Mouse (Mus musculus) brain, embryonic 14.5 days (tissue): ENCODE measurements around the gene Gmpr.

ENCODE experiments used
- CTCF ChIP-seq: fragments of 200-500 bp; IDR thresholded peaks from 2 replicates; pipeline ENCODE4 v1.5.1; 2012; ENCODE audit warnings: inconsistent platforms, mild to moderate bottlenecking, moderate library complexity, borderline replicate concordance; ENCODE audit not compliant: insufficient read depth, insufficient read length; ENCODE audit errors: extremely low read depth
- POLR2A ChIP-seq: fragments of 200-500 bp; IDR thresholded peaks from 2 replicates; pipeline ENCODE4 v1.6.1; 2012; ENCODE audit warnings: mild to moderate bottlenecking, inconsistent platforms, borderline replicate concordance; ENCODE audit not compliant: poor library complexity, insufficient read depth, insufficient read length, severe bottlenecking; ENCODE audit errors: extremely low read depth

GRCm38 (mm10) chr13:45473311-45473710 lies 33.9 kb upstream of the Gmpr start:
- TF ChIP-seq POLR2A (no peak), CTCF (no peak)
